Mouse (Mus musculus): ENCODE measurements around the gene Pdgfa.

DNA sequence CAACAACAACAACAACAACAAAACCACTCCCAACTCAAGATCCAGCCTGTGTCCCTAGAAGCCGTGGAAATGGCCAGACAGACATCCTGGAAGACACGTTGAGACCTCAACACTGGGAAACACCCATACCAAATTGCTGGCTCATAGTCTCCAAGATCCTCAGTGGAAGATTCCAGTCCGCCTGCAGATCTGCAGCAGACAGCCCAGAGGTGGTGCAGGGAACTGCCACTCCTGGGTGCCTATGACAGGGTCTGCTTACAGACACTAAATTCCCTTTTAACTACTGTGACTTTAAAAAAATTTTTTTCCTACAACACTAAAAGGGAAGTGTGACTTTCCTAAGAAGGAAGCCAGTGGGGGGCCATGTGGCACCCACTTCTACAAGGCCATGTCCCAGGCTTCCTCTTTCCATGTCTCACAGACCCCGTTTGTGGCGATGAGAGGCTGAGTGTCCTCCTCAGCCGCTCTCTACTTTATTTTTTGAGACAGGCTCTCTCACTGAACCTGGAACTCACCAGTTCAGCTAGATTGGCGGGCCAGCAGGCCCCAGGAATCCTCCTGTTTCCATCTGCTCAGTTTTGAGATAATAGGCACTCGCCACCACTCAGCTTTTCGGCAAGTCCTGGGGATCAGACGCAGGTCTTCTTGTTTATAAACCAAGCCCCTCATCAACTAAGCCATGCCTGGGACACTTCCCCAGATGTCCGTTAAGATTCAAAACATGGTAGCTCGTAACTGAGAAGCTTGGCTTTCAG lies 27.4 kb upstream of the Pdgfa start:
- TF ChIP-seq CTCF (IDR thresholded peaks at IDR 0.05; ENCODE audit: borderline replicate concordance, extremely low read depth, insufficient read depth, insufficient read length) (no peak), POLR2A (IDR thresholded peaks at IDR 0.05; ENCODE audit: borderline replicate concordance, extremely low read depth, insufficient read depth, insufficient read length, poor library complexity, severe bottlenecking) (no peak)

Data from brain, embryonic 14.5 days (tissue).